8 mouse cellular contexts compared by ENCODE assay signal in genomic region chr1:169917998-169918397, GRCm38 (mm10). TPM values are rescaled to one million over a fixed set of nuclear protein-coding genes. Genes with fewer than 3 reads are reported as not detected.
DNase-seq lines count a peak whose midpoint lies in the region; ATAC-seq and TF ChIP-seq lines count a peak whose summit lies in the region.

No protein-coding gene starts in this region.

- WGBS in heart, embryonic 12.5 days = 19% methylated on average over 4 of the region's 4 CpGs
- 31% methylated on average over 4 of the region's 4 CpGs for WGBS in kidney, postnatal 0 days
- 41% methylated on average over 4 of the region's 4 CpGs for WGBS in liver, adult 2 months
- WGBS in midbrain, postnatal 0 days = 26% methylated on average over 4 of the region's 4 CpGs

- no peak overlapping the region for H3K4me3 ChIP-seq in heart, embryonic 12.5 days
- no peak overlapping the region for H3K4me3 ChIP-seq in kidney, postnatal 0 days (replicated peaks; ENCODE audit: low read depth, low read length)
- H3K4me3 ChIP-seq in liver, adult 2 months (ENCODE audit: insufficient read depth, low read depth, low read length) = no peak overlapping the region
- H3K4me3 ChIP-seq in midbrain, postnatal 0 days (ENCODE audit: low read depth, low read length) = no peak overlapping the region

- DNase-seq in 416B (ENCODE audit: low read depth) (peak; percentile 69), MN1 (ENCODE audit: low spot score) (peak; percentile 89)
- DNase-seq in embryo, embryonic 11.5 days (ENCODE audit: low read depth, low spot score) = peak; percentile 55
- DNase-seq in kidney, postnatal 0 days (ENCODE audit: low spot score) = peak; percentile 84
- DNase-seq in liver, adult 2 months (ENCODE audit: extremely low read depth, low read depth, low spot score) = peak; percentile 47
- peak; percentile 76 for DNase-seq in midbrain, postnatal 0 days (ENCODE audit: low spot score)

- no peaks in the 10 kb centered on the region for H3K36me3 ChIP-seq in heart, embryonic 12.5 days
- H3K36me3 ChIP-seq in kidney, postnatal 0 days (ENCODE audit: insufficient read depth, low read length) = no peaks in the 10 kb centered on the region
- no peaks in the 10 kb centered on the region for H3K36me3 ChIP-seq in liver, adult 2 months (ENCODE audit: control insufficient read depth, insufficient read depth, low read length)
- H3K36me3 ChIP-seq in midbrain, postnatal 0 days (ENCODE audit: insufficient read depth, low read length) = no peaks in the 10 kb centered on the region

- H3K4me1 ChIP-seq in heart, embryonic 12.5 days (replicated peaks) = peaks cover 3% of the 10 kb centered on the region; the same call in 1 of the 2 replicates
- no peaks in the 10 kb centered on the region for H3K4me1 ChIP-seq in kidney, postnatal 0 days (replicated peaks; ENCODE audit: insufficient read depth, low read length)
- peaks cover 7% of the 10 kb centered on the region for H3K4me1 ChIP-seq in liver, adult 2 months (ENCODE audit: control insufficient read depth, insufficient read depth, low read length)
- H3K4me1 ChIP-seq in midbrain, postnatal 0 days (ENCODE audit: insufficient read depth, low read length) = no peaks in the 10 kb centered on the region

- H3K79me2 ChIP-seq in liver, adult 2 months (ENCODE audit: control insufficient read depth, insufficient read depth, low read length) = no peaks in the 10 kb centered on the region

- H3K27ac ChIP-seq in heart, embryonic 12.5 days (ENCODE audit: poor library complexity, severe bottlenecking) = no peak overlapping the region
- H3K27ac ChIP-seq in kidney, postnatal 0 days = no peak overlapping the region
- no peak overlapping the region for H3K27ac ChIP-seq in liver, adult 2 months (replicated peaks; ENCODE audit: insufficient read depth, low read depth, low read length)
- no peak overlapping the region for H3K27ac ChIP-seq in midbrain, postnatal 0 days (ENCODE audit: low read depth, low read length)

- H3K9me3 ChIP-seq in heart, embryonic 12.5 days (replicated peaks) = no peaks in the 10 kb centered on the region
- H3K9me3 ChIP-seq in kidney, postnatal 0 days (replicated peaks; ENCODE audit: low read length) = no peaks in the 10 kb centered on the region
- H3K9me3 ChIP-seq in midbrain, postnatal 0 days (ENCODE audit: low read length) = no peaks in the 10 kb centered on the region

- H3K4me2 ChIP-seq in heart, embryonic 12.5 days = no peak overlapping the region
- no peak overlapping the region for H3K4me2 ChIP-seq in kidney, postnatal 0 days (ENCODE audit: low read length)
- no peak overlapping the region for H3K4me2 ChIP-seq in midbrain, postnatal 0 days (ENCODE audit: low read depth, low read length, poor library complexity, severe bottlenecking)

- 0 out of 2 replicates have a peak, but pooled peaks have one; percentile 22 for ATAC-seq in heart, embryonic 12.5 days (ENCODE audit: insufficient number of reproducible peaks, low FRiP score)
- no peak; the same call in 1 of the 2 replicates for ATAC-seq in kidney, postnatal 0 days (replicated peaks; ENCODE audit: low FRiP score, low read depth)
- ATAC-seq in midbrain, postnatal 0 days (ENCODE audit: low FRiP score) = no peak
- ATAC-seq in inflammation-experienced regulatory T-cells, adult 6 months = no peak

- H3K9ac ChIP-seq in heart, embryonic 12.5 days = no peak overlapping the region
- no peak overlapping the region for H3K9ac ChIP-seq in kidney, postnatal 0 days (ENCODE audit: low read depth, low read length)
- H3K9ac ChIP-seq in liver, adult 2 months (ENCODE audit: low read depth, low read length) = no peak overlapping the region
- no peak overlapping the region for H3K9ac ChIP-seq in midbrain, postnatal 0 days (replicated peaks; ENCODE audit: low read length, poor library complexity, severe bottlenecking)

- TF ChIP-seq CTCF in kidney, postnatal 0 days (IDR thresholded peaks at IDR 0.05; ENCODE audit: low read depth) = peak; percentile 84
- TF ChIP-seq CTCF in liver, adult 2 months (IDR thresholded peaks at IDR 0.05; ENCODE audit: low read depth, low read length) = peak; percentile 80
- TF ChIP-seq CTCF in midbrain, postnatal 0 days (IDR thresholded peaks at IDR 0.05) = peak; percentile 90

- peaks cover 6% of the 10 kb centered on the region; the same call in 1 of the 2 replicates for H3K27me3 ChIP-seq in heart, embryonic 12.5 days (replicated peaks)
- H3K27me3 ChIP-seq in kidney, postnatal 0 days (ENCODE audit: insufficient read depth, low read length) = no peaks in the 10 kb centered on the region
- H3K27me3 ChIP-seq in liver, adult 2 months (ENCODE audit: control insufficient read depth, insufficient read depth, low read length) = no peaks in the 10 kb centered on the region
- 0 out of 2 replicates have a peak, but pooled peaks cover 2% of the 10 kb centered on the region for H3K27me3 ChIP-seq in midbrain, postnatal 0 days (ENCODE audit: insufficient read depth, low read length)

- TF ChIP-seq POLR2A in liver, adult 2 months (IDR thresholded peaks at IDR 0.05; ENCODE audit: extremely low read depth, insufficient read depth, low read length) = no peak

RNA-seq across cellular contexts. Expression of gene Ccdc190, which starts 10.4 kb away (rescaled TPM):
- not detected in 2 replicates for polyA plus RNA-seq in heart, embryonic 12.5 days (2016; fragmentation: Nextera tagmentation; extraction: Ambion mirVana)
- 0.16 and 0.27 TPM in 2 replicates for polyA plus RNA-seq in kidney, postnatal 0 days (2015; fragmentation: Nextera tagmentation; extraction: Ambion mirVana)
- total RNA-seq in liver, adult 2 months (2014; rRNA removed) = not detected in 2 replicates
- not detected in 2 replicates for polyA plus RNA-seq in liver, adult 2 months (2012; rRNA removed)
- total RNA-seq in midbrain, postnatal 0 days (2014; rRNA removed) = 11.5 and 13.0 TPM in 2 replicates
- polyA plus RNA-seq in midbrain, postnatal 0 days (2015; fragmentation: Nextera tagmentation; extraction: Ambion mirVana) = 1.8 and 1.9 TPM in 2 replicates
- not detected for polyA plus RNA-seq in inflammation-experienced regulatory T-cells, adult 6 months (2017; shearing (Covaris generic))

RNA-seq across cellular contexts. Expression of gene Hsd17b7, which starts 51.0 kb away (rescaled TPM):
- polyA plus RNA-seq in heart, embryonic 12.5 days (2016; fragmentation: Nextera tagmentation; extraction: Ambion mirVana) = 35.7 and 37.5 TPM in 2 replicates
- polyA plus RNA-seq in kidney, postnatal 0 days (2015; fragmentation: Nextera tagmentation; extraction: Ambion mirVana) = 16.4 and 18.1 TPM in 2 replicates
- 34.8 and 41.3 TPM in 2 replicates for total RNA-seq in liver, adult 2 months (2014; rRNA removed)
- polyA plus RNA-seq in liver, adult 2 months (2012; rRNA removed) = 22.1 and 24.7 TPM in 2 replicates
- total RNA-seq in midbrain, postnatal 0 days (2014; rRNA removed) = 32.0 and 33.3 TPM in 2 replicates
- 24.8 and 27.6 TPM in 2 replicates for polyA plus RNA-seq in midbrain, postnatal 0 days (2015; fragmentation: Nextera tagmentation; extraction: Ambion mirVana)
- 10 to 100 TPM in 1 of 3 experiments, 1 to 10 TPM in 2; 7.9 to 11.0 (median 9.6) TPM for polyA plus RNA-seq in inflammation-experienced regulatory T-cells, adult 6 months (2017; shearing (Covaris generic))
